Mouse (Mus musculus) myocyte (in vitro differentiated cells): ENCODE data around the gene Paqr4. TPM values are rescaled to one million over a fixed set of nuclear protein-coding genes. Genes with fewer than 3 reads are reported as not detected.

ENCODE experiments used
- H3K27me3 ChIP-seq: one replicate; pipeline ENCODE4 v1.6.1; 2011; ENCODE audit not compliant: control insufficient read depth, insufficient read depth, insufficient read length
- H3K36me3 ChIP-seq: one replicate; pipeline ENCODE4 v1.6.1; 2011; ENCODE audit not compliant: control insufficient read depth, insufficient read depth
- H3K4me2 ChIP-seq: one replicate; pipeline ENCODE4 v1.6.1; 2011; ENCODE audit warnings: low read depth, control low read depth
- H3K4me3 ChIP-seq: one replicate; pipeline ENCODE4 v1.5.1; 2011; ENCODE audit warnings: mild to moderate bottlenecking, control low read depth, moderate library complexity
- H3K79me2 ChIP-seq: one replicate; pipeline ENCODE4 v1.6.1; 2011; ENCODE audit not compliant: control insufficient read depth, insufficient read depth
- H3ac ChIP-seq: one replicate; pipeline ENCODE4 v1.6.1; 2011; ENCODE audit not compliant: control insufficient read depth, insufficient read length
- CEBPB ChIP-seq: IDR thresholded peaks from 2 replicates; pipeline ENCODE4 v1.6.1; 2011; ENCODE audit warnings: mild to moderate bottlenecking, moderate library complexity; ENCODE audit not compliant: poor library complexity, insufficient read depth, severe bottlenecking
- E2F4 ChIP-seq: IDR thresholded peaks from one replicate; pipeline ENCODE4 v1.6.1; 2011; ENCODE audit warnings: mild to moderate bottlenecking, control low read depth, moderate library complexity; ENCODE audit not compliant: insufficient read depth
- MAX ChIP-seq: IDR thresholded peaks from one replicate; pipeline ENCODE4 v1.6.1; 2011; ENCODE audit warnings: low read depth, mild to moderate bottlenecking, control low read depth
- MYOD1 ChIP-seq, 3 experiments: IDR thresholded peaks; one replicate each; pipeline ENCODE4 v1.6.1; 2011; ENCODE audit warnings: control low read depth in 2 of 3, low read depth in 2 of 3, mild to moderate bottlenecking in 2 of 3, moderate library complexity in 1 of 3; ENCODE audit not compliant: insufficient read length in 2 of 3, control insufficient read depth in 1 of 3
- MYOG ChIP-seq, 3 experiments: IDR thresholded peaks; one replicate each; pipeline ENCODE4 v1.6.1; 2011; ENCODE audit warnings: control low read depth in 2 of 3, low read depth in 2 of 3, mild to moderate bottlenecking in 2 of 3; ENCODE audit not compliant: insufficient read length in 2 of 3, control insufficient read depth in 1 of 3, insufficient read depth in 1 of 3
- POLR2A ChIP-seq: IDR thresholded peaks from one replicate; pipeline ENCODE4 v1.6.1; 2011; ENCODE audit warnings: low read depth, mild to moderate bottlenecking, control low read depth, moderate library complexity; ENCODE audit not compliant: insufficient read length
- POLR2AphosphoS2 ChIP-seq: IDR thresholded peaks from one replicate; pipeline ENCODE4 v1.6.1; 2011; ENCODE audit warnings: low read depth, control low read depth; ENCODE audit not compliant: insufficient read length
- REST ChIP-seq: IDR thresholded peaks from one replicate; pipeline ENCODE4 v1.6.1; 2011; ENCODE audit warnings: mild to moderate bottlenecking, control low read depth, moderate library complexity; ENCODE audit not compliant: insufficient read depth, insufficient read length
- SRF ChIP-seq: IDR thresholded peaks from one replicate; pipeline ENCODE4 v1.6.1; 2011; ENCODE audit warnings: low read depth; ENCODE audit not compliant: control insufficient read depth, insufficient read length
- TCF12 ChIP-seq: IDR thresholded peaks from one replicate; pipeline ENCODE4 v1.6.1; 2011; ENCODE audit warnings: mild to moderate bottlenecking, control low read depth; ENCODE audit not compliant: poor library complexity, insufficient read depth, severe bottlenecking
- TCF3 ChIP-seq: IDR thresholded peaks from one replicate; pipeline ENCODE4 v1.6.1; 2011; ENCODE audit warnings: low read depth, control low read depth; ENCODE audit not compliant: insufficient read length
- USF1 ChIP-seq: IDR thresholded peaks from one replicate; pipeline ENCODE4 v1.6.1; 2011; ENCODE audit warnings: low read depth, mild to moderate bottlenecking, control low read depth, moderate library complexity
- polyA plus RNA-seq: library from polyadenylated mRNA; unstranded; fragments of >200 nt; fragmentation: generic; extraction: Trizol; gene quantifications from one replicate; pipeline ENCODE4 v1.2.1, GENCODE M21; 2012; ENCODE audit warnings: missing spikeins

Paqr4 gene
- polyA plus RNA-seq, 1 experiment: 15.4 TPM

DNA sequence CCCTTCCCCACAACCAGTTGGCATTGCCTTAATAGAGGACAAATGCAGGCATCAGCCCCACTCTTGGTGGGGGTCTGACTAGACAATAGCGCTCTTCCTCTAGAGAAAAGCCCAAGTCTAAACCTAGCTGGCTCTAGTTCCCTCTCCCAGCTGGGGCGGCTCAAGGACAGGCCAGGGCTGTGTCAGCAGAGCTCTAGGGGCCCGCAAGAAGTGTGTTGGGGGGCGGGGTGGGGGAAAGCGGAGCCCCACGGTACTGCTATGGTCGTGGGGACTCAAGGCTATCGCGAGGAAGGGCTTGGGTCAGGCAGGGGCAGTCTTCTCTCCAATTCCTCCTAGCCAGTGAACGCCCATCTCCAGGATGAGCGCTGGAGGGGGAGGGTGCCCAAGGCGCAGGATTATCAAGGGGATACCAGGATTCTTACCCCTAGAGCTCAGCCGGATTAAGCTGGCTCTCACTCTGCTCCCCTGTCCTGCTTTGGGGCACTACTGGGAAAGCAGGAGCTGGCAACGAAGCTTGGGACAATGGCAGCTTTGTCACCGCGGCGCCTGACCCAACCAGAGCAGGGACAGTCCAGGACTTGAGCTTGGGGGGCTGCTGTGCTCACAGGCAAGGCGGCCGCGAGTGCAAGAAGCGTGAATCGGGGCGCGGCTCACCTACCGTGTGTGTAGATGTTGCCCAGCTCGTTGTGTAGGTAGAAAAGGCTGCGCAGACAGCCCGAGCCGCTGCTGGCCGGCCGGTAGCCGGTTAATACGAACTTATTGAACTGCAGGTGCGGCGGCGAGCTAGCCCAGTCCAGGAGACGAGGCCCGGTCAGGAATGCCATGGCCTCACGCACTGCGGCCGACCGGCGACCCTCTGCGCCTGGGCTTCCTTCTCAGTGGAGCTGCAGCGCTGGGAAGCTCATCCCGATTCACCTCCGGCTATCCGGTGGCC lies 1.2 kb downstream of the Paqr4 start:
- H3K4me2 ChIP-seq: peak overlapping the region; percentile 94
- no peaks in the 10 kb centered on the region for H3K79me2 ChIP-seq
- H3ac ChIP-seq: peak overlapping the region; percentile 37
- peaks cover 23% of the 10 kb centered on the region for H3K27me3 ChIP-seq
- H3K4me3 ChIP-seq: peak overlapping the region; percentile 35
- TF ChIP-seq REST (no peak), CEBPB (no peak)
- no peaks in the 10 kb centered on the region for H3K36me3 ChIP-seq

DNA sequence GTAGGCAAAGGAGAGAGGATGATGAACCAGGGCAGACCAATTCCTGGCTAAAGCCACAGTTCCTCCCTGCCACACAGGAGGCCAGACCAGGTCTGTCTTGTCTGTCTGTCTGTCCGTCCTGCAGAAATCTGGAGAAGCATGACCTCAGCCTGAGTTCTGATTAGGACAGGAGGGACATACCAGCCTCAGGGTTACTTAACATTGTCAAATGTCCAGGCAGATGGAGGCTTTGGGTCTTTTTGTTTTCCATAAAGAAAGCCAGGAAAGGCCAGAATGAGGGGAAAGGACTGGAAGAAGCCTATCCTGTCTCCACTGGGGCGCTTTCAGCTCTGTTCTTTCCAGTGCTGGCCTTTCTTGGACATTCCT lies 1.8 kb downstream of the Paqr4 start:
- peaks cover 21% of the 10 kb centered on the region for H3K27me3 ChIP-seq
- H3K4me3 ChIP-seq: peak overlapping the region; percentile 35
- peak overlapping the region; percentile 94 for H3K4me2 ChIP-seq
- no peak overlapping the region for H3ac ChIP-seq
- TF ChIP-seq REST (no peak), TCF12 (no peak), SRF (no peak), MAX (no peak), CEBPB (no peak), E2F4 (no peak), POLR2AphosphoS2 (no peak), MYOG (IDR thresholded peaks at IDR 0.05; ENCODE audit: control insufficient read depth in 1 of 3, insufficient read depth in 1 of 3, insufficient read length in 2 of 3, low read depth in 2 of 3) (no peak), MYOD1 (IDR thresholded peaks at IDR 0.05; ENCODE audit: control insufficient read depth in 1 of 3, insufficient read length in 2 of 3, low read depth in 2 of 3) (no peak)
- no peaks in the 10 kb centered on the region for H3K79me2 ChIP-seq
- H3K36me3 ChIP-seq: no peaks in the 10 kb centered on the region

DNA sequence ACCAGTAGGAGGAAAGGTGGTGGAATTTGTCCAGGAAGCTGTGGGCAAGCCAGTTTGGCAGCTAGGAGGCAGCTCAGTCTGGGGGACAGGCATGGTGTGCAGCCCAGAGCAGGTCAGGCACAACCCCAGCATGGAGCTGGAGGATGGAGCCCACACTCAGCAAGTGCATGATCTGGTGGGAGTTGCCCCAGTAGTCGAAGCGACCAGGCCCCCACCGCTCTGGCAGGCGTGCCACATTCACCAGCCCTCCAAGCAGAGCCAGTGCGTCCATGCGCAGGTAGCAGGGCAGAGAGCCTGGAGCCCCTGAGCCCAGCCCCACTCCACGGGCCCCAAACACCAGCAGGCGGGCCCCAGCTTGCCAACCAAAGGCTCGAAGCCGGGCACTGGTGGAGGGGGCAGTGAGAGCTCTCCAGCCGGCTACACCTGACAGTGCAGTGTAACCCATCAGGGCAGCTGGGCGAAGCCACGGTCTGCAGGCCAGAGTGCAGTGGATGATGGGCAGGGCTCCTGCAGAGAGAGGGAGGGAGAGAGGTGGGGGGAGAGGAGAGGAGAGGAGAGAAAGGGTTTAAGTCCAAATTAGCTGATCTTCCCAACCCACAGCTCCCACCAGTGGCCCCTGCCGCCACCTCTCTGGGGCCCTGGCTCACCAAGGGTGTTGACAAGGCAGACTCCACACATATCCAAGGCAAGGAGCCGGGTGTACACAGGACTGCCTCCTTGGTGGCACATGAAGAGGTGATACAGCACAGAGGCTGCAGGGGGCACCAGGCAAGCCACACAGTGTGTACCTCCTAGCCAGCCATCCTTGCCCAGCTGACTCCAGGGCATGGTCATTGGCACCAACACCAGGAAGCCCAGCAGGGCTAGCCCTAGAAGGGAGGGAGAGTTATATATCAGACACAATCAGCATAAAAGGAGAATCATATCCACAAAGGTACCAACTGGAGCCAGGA lies 2.9 kb downstream of the Paqr4 start:
- no peak overlapping the region for H3K4me2 ChIP-seq
- no peak overlapping the region for H3ac ChIP-seq
- no peak for TF ChIP-seq TCF3
- TF ChIP-seq SRF: no peak
- peak; percentile 71 for TF ChIP-seq POLR2AphosphoS2
- no peaks in the 10 kb centered on the region for H3K79me2 ChIP-seq
- peaks cover 12% of the 10 kb centered on the region for H3K27me3 ChIP-seq
- peaks cover 3% of the 10 kb centered on the region for H3K36me3 ChIP-seq
- H3K4me3 ChIP-seq: no peak overlapping the region

DNA sequence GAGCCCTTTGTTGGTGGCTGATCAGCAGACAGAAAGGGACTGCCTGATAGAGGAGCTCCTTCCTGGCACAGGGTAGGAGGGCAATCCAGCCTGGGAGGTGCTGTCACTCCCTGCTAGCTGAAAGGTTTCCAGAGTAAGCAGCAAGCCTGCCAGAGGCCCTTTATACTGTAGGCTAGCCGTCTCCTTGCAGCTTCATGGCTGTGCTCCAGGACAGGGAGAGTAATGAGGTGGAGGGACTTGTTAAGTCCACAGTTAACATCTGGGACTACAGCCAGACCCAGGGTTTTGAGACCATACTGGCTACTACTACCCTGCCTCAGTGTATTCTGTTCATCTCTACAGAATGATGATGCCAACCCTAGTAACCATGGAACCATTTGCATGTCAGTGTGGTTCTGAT lies 6.3 kb downstream of the Paqr4 start:
- H3K79me2 ChIP-seq: no peaks in the 10 kb centered on the region
- no peak overlapping the region for H3ac ChIP-seq
- H3K36me3 ChIP-seq: peaks cover 3% of the 10 kb centered on the region
- TF ChIP-seq MYOG (IDR thresholded peaks at IDR 0.05; ENCODE audit: control insufficient read depth in 1 of 3, insufficient read depth in 1 of 3, insufficient read length in 2 of 3, low read depth in 2 of 3): no peak
- no peak for TF ChIP-seq MAX
- TF ChIP-seq USF1: no peak
- TF ChIP-seq MYOD1 (IDR thresholded peaks at IDR 0.05; ENCODE audit: control insufficient read depth in 1 of 3, insufficient read length in 2 of 3, low read depth in 2 of 3): no peak
- TF ChIP-seq POLR2A: no peak
- no peak for TF ChIP-seq SRF
- no peak for TF ChIP-seq REST
- TF ChIP-seq CEBPB: no peak
- TF ChIP-seq TCF3: no peak
- TF ChIP-seq POLR2AphosphoS2: no peak
- TF ChIP-seq E2F4: no peak
- no peak for TF ChIP-seq TCF12
- no peak overlapping the region for H3K4me2 ChIP-seq
- H3K4me3 ChIP-seq: no peak overlapping the region
- H3K27me3 ChIP-seq: no peaks in the 10 kb centered on the region

DNA sequence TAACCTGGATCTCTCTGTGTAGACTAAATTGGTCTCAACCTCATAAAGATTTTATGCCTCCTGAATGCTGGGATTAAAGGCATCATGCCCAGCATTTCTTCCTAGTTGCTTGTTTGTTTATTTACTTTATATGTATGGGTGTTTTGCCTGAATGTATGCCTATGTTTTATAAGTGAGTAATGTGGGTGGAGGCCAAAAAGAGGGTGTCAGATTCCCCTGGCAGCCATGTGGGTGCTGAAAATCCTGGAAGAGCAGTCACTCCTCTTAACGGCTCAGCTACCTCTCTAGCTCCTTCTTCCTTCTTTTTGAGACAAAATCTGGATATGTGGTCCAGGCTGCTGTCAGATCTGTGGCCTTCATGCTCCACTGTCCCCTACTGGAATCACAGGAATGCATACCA lies 10.2 kb downstream of the Paqr4 start:
- Histone ChIP-seq H3K79me2 (no peaks in the 10 kb centered on the region), H3K4me3 (no peak overlapping the region), H3K36me3 (peaks cover 3% of the 10 kb centered on the region), H3K27me3 (no peaks in the 10 kb centered on the region), H3ac (no peak overlapping the region), H3K4me2 (no peak overlapping the region)
- TF ChIP-seq MYOG (IDR thresholded peaks at IDR 0.05; ENCODE audit: control insufficient read depth in 1 of 3, insufficient read depth in 1 of 3, insufficient read length in 2 of 3, low read depth in 2 of 3) (no peak), CEBPB (no peak), MYOD1 (IDR thresholded peaks at IDR 0.05; ENCODE audit: control insufficient read depth in 1 of 3, insufficient read length in 2 of 3, low read depth in 2 of 3) (no peak), SRF (no peak), REST (no peak), USF1 (no peak), TCF12 (no peak), MAX (no peak), TCF3 (no peak), POLR2A (no peak), POLR2AphosphoS2 (no peak), E2F4 (no peak)
